Mouse (Mus musculus) activated CD4-positive, CD25-positive, alpha-beta regulatory T cell, adult 4 months (primary cell): ENCODE results near the gene D17Wsu92e. TPM values are rescaled to one million over a fixed set of nuclear protein-coding genes. Genes with fewer than 3 reads are reported as not detected.

ENCODE experiments used
- ATAC-seq: one replicate; pipeline ENCODE4 v1.8.0; 2017
- polyA plus RNA-seq, 2 experiments: library from polyadenylated mRNA; unstranded; fragments of 100-300 nt; shearing (Covaris generic); gene quantifications; one replicate each; pipeline ENCODE4 v1.2.1; 2017

D17Wsu92e gene
- polyA plus RNA-seq, 2 experiments from 2014 or later, result 14.1 to 15.2 TPM

DNA sequence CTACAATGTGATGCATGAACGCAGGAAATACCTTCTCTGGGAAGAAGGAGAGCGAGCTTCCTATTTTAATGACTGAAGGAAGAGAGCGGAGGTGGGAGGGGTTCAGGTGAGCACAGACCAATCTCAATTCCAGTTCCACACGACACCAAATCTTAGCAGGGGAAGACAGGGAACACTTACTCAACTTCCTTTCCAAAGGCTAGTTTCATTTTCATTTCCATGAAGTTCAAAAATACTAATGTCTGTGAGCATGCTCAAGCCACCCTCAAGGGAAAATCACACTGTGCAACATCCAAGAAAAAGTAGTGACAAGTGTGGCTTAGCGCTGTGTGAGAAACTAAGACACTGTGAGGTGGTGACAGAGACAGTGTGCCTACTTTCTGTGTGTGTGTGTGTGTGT, 30.4 kb downstream of the D17Wsu92e start:
- ATAC-seq, result no peak

- no peak for ATAC-seq
Measured at GRCm38 (mm10) chr17:27788456-27789172, 31.8 kb downstream of the D17Wsu92e start.

DNA sequence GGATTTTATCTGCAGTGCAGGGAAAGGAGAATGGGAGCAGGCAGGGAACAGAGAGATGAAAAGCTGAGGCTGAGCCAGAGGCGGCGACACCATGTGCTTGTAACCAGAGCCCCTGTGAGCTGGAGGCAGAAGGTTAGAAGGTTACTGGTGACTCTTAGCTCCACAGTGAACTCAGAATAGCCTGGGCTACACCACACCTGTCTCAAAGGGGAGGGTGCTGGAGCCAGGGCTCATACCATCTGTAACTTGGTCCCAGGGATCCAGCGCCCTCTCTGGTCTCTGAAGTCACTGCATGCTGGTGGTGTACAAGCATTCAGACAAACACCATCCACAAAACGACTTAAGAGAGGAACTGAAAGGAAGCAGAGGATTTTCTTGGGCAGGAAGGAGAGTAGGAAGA, 36.9 kb downstream of the D17Wsu92e start:
- ATAC-seq, result no peak

DNA sequence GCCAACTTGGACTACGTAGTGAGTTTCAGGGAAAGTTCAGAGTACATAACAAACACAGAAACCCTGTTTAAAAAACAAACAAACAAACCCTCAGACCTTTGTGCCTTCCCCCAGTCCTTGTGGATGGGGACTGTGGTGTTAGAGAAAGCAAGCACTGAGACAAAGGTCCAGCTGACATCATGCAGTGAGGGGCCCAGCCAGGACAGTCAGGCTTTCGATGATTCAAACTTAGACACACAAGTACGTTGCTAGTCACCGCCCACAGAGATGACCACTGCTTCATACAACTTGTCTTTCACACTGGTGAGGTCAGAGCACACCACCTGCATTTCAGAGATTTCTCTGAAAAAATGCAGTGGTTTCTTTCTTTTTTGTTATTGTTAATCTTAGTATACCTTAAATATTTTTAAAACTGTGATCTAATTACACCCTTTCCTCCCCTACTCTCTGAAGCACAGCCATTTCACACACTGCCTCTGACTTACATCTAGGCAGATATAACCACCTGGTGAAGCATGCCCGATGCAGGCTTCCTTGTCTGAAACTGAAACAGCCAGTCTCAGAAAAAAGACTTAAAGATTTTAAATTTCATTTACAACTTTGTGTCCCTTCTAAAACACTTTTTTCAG, 39.3 kb downstream of the D17Wsu92e start:
- no peak for ATAC-seq

GRCm38 (mm10) chr17:27779755-27780154, 40.7 kb downstream of the D17Wsu92e start:
- ATAC-seq, result no peak

DNA sequence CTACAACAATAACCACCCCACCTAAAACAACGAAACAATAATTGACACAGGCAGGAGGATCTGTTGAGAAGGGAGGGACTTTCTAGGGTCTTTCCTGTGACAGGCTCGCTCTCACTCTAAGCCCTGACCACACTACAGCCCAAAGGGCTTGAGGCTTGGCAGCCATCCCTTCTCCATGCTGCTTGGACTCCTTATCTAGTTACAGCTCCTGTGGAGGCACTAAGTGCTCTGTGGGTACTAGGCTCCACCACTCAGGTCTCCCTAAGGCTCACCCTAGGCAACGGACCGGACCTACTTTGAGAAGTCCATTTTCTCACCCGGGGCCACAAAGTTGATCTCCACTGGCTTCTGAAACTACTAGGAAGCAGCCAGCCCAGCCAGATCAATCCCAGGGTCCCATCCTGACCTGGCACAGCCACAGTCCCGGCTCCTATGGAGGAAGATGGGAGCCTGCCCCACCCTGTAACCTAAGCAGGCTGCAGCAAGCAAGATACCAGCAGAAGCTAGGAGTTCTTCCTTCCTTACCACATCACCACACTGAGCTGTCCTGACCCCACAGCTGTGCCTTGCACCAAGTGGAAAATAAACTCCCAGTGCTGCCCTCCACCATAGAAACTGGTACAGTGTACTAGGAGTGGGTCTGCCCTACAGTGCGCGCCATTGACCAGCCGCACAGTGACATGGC, 41.6 kb downstream of the D17Wsu92e start:
- no peak for ATAC-seq

DNA sequence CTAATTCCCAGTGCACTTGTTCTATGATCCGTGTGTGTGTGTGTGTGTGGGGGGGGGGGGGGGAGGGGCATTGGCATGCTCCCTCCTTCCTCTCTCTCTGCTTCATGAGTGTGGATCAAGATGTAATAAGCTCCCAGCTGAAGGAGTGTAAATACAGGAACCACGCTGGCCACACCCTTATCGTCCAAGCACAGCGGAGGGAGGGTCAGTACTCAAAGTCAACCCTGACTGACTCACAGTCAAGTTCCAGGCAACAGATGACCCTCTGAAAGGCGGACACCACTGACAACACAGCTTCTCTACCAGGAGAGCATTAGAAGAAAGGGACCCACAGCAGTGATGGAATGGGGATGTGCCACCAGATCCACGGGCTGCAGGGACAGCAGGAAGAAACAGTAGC, 42.6 kb downstream of the D17Wsu92e start:
- no peak for ATAC-seq

DNA sequence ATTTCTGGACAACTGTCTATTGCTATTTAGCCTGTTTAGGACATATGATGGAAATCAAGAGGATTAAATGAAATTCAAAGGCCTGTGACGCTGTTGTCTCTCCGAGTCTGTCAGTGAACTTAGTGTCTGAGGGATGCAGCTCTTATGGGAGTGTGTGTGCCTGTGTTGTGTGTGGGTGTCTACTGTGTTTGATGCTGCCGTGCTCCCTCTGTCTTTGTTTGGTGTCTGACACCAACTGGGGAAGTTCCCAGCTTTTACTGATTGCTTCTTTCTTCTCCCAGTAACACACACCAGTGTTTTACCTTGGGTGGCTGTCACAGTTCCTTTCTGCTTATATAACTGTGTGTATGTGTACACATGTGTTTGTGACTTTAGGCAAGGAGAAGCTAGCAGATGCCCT, 46.2 kb downstream of the D17Wsu92e start:
- no peak for ATAC-seq

GRCm38 (mm10) chr17:27771616-27772015, 48.8 kb downstream of the D17Wsu92e start:
- no peak for ATAC-seq

DNA sequence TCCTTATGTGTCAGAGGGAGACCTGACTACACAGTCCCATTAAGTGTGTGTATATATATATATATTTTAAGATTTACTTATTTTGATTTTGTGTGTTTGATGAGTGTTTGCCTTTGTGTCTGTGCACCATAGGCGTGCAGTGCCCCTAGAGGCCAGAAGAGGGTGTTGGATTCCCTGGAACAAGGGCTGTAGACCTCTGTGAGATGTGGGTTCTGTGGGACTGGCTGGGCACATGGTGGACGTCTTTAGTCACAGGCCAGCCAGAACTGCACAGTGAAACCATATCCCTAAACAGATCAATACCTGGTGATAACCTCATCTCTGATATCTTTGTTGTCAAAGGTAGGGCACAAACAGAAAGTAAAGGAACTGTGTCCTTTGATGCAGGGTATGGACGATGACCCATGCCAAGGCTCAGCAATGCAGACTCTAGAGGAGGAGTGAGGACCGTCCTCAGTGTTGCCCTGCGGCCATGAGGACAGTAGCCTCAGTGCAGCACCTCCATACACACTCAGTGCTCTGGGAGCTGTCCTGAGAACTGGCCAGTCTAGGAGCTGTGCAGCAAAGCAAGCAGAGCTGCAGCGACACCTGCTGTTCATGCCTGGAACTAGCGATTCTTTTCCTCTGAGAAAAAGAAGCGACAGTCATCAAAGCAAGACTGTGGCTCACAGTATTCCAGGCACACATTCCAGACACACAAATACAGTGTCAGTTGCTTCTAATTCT, 51.5 kb downstream of the D17Wsu92e start:
- no peak for ATAC-seq

DNA sequence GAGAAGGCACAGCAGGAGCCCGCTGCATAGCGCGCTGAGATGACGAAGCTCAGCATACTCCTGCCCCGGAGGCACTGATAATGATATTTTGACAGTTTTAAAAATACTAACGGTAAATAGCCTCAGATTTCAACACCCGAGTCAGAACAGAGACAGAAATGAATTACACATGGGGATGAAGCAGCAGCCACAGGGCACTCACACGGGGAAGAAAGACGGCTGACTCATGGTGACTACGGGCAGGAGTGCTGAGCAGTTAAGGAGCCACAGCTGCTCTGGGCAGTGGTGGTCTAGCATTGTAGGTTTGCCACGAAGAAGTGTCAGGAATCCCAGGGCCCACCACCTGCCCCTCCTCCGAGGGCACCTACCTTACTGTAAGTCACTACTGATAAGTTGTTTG, 52.9 kb downstream of the D17Wsu92e start:
- no peak for ATAC-seq

GRCm38 (mm10) chr17:27767120-27767519, 53.3 kb downstream of the D17Wsu92e start:
- no peak for ATAC-seq

DNA sequence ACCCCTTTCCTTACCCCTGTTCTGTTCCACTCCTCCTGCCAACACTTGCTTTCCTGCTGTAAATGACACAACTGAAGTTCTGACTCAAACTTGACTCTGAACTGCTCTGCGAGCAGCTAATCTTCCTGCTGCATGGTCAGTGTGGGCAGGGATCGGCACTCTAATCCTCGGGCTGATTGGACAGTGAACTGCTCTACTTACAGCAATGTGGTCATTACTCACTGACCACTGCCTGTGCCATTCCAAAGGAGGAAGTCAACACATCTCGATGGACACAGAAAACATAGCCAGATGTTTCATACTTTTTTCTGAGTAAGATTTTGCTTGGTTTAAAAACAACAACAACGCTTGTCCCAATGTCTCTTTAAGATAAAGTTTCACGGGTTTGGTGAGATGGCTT, 55.4 kb downstream of the D17Wsu92e start:
- no peak for ATAC-seq

DNA sequence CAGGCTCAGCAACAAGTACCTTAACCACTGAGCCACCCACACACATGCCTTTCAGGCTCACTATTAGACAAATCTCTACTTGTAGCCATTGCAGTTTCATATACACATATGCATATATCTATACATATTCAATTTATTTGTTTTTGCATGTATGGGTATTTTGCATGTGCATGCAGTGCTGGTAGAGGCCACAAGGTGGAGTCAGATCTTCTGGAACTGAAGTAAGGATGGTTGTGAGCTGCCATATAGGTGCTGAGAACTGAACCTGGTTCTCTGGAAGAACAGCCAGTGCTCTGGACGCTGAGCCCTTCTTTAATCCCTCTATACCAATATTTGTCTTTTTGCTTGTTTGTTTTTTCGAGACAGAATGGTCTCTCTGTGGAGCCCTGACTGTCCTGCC, 56.0 kb downstream of the D17Wsu92e start:
- no peak for ATAC-seq

DNA sequence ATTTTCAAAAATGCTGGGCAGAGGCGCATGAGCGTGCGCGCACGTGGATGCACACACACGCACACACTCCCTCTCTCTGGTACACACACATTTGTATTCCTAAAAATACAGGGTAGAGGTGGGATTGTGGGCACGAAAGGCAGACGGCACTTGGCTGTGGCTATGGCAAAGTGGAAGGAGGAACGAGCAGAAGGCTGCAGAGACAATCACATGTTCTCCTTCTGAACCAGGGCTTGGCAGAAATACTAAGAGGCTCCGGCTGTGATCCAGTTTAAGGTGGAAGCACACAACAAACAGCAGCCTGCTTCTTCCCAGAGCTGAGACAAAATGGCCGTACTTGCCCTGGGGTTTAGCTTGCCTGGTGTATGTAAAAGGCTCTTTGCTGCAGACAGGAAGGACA, 57.6 kb downstream of the D17Wsu92e start:
- no peak for ATAC-seq

DNA sequence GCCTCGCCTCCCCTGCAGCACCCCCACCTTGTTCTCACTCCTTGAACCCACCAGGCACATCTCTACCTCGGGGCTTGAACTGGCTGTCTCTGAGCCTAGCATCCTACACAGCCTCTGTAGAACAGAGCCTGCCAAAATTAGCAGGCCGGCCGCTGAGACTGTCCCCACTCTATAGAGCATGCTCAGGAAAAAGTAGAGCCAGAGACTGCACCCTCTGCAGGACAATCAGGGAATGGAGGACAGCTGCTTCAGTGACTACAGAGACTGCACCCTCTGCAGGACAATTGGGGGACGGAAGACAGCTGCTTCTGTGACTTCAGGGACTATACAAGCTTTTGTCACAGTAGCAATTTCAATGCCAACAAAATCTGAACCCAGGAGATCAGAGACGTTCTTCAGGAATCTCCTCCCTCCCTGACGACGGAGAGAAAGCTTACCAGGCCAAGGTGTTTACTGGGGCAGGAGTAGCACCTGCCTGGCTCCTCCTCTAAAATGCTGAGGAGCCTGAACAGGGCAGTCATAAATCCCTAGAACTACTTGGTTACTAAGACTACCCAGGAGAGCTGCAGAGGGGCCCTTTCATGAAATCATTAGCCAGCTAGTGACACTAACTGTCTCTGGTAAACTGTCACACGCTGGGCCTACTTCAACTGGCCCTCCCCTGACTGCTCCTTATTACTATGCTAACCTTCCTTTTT, 58.7 kb downstream of the D17Wsu92e start:
- no peak for ATAC-seq

- no peak for ATAC-seq
Measured at GRCm38 (mm10) chr17:27760169-27760568, 60.3 kb downstream of the D17Wsu92e start.

DNA sequence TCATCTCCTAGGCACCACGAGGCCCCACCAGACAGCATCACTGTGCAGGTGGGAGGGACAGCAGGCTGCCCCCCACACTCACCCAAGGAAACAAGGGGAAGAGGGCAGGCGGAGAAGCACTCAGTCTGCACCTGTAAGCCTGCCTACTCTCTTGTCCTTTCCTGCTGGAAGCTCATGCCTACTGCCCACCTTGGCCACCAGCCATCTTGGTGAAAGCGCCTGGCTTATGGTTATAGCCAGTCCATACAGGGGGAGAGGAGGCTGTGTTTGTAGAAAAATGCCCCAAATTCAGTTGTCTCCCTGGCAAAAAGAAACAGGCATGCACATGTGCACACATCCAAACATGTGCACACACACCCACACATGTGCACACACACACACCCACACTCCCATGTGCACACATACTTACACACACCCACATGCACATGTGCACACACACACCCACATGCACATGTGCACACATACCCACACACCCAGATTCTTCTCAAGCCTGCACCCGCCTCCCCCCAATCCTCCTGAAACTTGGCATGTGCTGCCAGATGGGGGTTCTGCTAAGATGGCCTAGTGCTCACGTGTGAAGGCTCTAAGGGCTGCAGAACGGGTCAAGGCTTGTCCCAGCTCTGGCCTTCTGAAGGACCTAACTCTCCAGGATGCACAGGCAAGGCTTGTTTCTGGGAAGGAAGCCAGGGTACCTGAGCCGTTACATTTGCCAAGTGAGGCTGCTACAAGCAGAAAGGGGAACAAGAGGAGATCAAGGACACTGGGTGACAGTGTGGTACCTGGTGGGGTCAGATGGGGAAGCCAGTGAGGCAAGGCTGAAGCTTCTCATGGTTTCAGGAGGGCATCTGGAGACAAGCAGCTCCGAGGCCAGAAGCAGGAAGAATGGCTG, 68.9 kb downstream of the D17Wsu92e start:
- ATAC-seq, result no peak

- no peak for ATAC-seq
Measured at GRCm38 (mm10) chr17:27750451-27750942, 70.0 kb downstream of the D17Wsu92e start.

- ATAC-seq, result no peak
Measured at GRCm38 (mm10) chr17:27748123-27748522, 72.3 kb downstream of the D17Wsu92e start.

DNA sequence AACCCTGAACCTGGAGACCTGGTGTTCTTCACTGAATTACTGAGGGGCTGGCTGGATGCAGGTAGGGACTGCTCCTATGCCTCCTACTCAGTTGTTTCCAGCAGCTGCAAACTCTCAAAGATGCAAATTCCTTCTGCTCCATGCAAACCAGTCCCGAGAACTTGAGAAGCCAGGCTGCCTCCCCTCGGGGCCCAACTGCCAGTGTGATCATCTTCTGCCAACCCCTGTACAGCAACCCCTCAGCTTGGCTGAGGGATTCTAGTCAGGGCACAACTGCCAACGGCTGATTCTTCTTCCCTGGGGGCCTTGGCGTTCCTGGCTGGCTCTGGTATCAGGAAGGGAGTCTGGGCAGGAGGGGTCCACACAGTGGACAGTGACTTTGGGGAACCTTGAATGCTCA, 74.0 kb downstream of the D17Wsu92e start:
- ATAC-seq, result no peak
